Mouse (Mus musculus) liver, adult (tissue): ENCODE data around the gene Rplp2.
A peak's percentile ranks its signal among the peaks of the same experiment; 100 is the strongest.

Source experiments
- GATA4 ChIP-seq: IDR thresholded peaks from 2 replicates; pipeline ENCODE4 v1.6.1; 2014; ENCODE audit warnings: mild to moderate bottlenecking, low read length; ENCODE audit not compliant: insufficient replicate concordance

Rplp2 gene

DNA sequence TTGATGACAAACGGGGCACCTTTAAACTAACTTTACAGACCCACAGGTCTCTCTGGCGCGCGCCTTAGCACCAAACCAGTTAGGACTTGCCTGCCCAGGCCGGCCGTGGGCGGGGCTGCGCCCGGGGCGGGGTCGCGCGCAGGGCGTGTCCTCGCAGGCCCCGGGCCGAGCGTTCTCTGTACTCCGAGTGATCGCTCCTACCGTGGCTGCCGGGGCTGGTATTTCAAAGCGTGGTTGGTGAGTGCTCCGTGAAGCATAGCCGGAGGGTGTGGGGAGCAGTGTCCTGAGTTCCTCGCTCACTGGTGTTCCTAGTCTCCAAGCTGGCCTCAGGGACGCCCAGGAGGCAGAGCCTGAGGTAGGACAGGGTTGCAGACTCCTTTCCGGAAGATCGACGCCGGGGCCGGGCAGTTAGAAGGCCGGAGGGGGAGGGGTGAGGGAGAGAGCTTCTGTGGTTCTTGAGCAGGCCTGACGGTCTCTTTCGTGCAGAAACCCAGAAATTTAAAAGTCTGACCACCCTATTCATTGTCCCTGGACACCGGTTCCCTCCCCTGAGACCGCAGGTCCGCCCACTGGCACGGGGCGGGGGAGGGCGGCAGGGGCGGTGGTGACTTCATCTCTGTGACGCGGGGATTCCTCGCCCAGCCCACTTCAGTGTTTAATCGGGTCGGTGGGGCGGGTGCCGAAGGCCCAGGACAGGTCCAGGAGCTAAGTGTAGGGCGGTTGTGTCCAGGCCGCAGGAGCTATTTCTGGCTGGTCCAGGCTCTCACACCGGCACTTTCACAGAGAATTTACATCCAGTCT lies 20.3 kb downstream of the Rplp2 start, which contains the start of gene Cd151:
Cd151 (plus strand) TSS at position 163 of the 801 bp plus-strand sequence.
- peak; percentile 4; the same call in 1 of the 2 replicates for TF ChIP-seq GATA4

DNA sequence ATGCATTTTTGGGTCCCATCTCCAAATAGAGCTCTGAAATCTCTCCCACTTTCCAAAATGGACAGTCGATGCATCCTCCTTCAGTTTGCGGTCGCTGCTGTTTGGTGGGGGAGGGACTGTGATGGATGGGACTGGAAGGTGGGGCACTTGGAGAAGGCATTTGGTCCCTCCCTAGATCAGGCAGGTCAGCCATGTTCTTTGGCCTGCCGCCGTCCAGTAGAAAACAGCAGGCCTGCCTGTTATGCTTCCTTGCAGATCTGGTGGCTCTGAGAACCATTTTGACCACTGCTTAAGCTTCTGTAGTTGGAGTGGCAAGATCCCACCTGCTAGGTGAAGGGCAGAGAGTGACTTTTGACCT lies 21.0 kb downstream of the Rplp2 start:
- TF ChIP-seq GATA4, result no peak

DNA sequence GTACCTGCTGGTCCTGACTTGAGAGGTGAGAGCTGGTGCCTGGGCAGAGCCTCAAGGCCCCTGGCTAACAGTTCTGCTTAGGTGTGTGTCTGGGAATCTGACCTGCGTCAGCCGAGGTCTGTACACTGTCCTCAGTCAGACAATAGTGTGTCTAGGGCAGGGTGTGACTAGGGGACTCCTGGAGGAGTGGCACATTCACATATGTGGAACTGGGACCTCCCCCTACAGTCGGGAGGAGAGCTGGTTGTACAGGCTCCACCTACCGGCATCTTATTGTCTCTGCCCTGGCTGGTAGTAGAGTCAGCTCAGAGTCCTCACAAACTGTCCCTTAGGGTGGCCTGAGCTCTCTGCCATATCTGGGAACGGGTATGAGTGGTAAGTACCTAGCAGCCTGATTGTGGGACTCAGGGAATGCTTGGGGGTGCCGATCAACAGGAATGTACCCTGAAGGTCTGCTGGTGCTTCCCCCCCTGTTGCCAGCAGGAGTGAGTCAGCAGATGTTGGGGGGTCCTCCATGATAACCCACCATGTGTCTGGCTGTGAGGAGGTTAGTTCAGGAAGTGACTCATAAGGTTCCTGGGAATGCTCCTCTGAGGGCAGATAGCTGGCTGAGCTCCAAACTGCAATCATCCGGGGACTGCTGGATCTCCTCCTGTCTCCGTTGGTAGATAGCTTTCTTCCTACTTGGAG lies 21.5 kb downstream of the Rplp2 start:
- peak; percentile 85; the same call in 1 of the 2 replicates for TF ChIP-seq GATA4

DNA sequence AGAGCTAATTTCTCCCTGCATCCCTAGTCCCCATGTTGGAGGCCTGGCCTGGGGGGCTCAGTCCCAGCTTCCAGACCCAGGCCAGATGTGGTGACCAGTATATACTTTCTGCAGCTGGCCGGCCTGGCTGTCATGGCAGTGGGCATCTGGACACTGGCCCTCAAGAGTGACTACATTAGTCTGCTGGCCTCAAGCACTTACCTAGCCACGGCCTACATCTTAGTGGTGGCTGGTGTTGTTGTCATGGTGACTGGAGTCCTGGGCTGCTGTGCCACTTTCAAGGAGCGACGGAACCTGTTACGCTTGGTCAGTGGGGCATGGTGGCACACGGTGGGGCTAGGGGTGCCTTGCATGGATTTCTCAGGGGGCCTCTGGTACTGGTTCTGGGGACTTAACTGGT lies 22.2 kb downstream of the Rplp2 start:
- no peak for TF ChIP-seq GATA4

DNA sequence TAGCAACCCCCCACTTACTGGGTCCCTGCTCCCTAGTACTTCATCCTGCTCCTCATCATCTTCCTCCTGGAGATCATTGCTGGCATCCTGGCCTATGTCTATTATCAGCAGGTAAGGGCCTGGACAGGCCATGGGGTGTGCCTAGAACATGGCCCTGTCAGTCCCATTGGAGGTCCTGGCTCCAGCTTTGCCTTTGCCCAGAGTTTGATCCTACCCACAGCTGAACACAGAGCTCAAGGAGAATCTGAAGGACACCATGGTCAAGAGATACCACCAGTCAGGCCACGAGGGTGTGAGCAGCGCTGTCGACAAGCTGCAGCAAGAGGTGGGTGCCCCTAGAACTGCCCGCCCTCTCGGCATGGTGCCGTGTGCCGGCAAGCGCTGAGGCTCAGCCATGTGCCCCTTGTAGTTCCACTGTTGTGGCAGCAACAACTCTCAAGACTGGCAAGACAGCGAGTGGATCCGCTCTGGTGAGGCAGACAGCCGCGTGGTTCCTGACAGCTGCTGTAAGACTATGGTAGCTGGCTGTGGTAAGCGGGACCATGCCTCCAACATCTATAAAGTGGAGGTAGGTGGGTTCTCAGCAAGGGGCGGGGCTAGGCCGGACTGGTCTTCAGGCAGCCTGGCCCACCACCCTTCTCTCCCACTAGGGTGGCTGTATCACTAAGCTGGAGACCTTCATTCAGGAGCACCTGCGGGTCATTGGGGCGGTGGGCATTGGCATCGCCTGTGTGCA lies 22.9 kb downstream of the Rplp2 start:
- no peak for TF ChIP-seq GATA4

DNA sequence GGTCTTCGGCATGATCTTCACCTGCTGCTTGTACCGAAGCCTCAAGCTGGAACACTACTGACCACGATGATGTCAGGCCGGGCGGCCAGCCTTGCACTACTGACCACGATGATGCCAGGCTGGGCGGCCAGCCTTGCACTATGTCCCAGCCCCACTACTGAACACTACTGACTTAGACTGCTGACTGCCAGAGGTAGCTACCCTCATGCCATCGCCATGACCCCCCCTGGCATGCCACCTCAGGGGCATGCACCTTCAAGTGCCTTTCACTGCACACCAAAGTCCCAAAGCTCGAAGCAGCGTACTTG lies 23.4 kb downstream of the Rplp2 start:
- no peak for TF ChIP-seq GATA4

DNA sequence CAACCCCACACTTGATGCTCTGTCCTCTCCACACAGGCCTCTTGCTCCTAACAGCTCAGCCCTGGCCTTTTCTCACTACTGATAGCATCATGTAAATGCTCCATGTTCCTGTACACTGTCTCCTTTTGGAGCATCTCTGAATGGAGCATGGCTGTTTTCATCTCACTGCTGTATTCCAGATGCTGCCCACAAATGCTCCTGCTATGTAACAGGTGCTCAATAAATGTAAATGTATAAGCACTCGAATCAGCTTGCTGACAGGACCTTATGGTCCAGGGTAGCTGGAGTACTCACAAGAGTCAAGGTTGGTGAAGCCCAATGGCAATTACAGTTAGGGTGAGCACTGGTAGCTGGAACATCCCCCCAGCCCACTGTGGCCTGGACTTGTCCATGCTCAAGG lies 24.1 kb downstream of the Rplp2 start:
- TF ChIP-seq GATA4, result no peak

DNA sequence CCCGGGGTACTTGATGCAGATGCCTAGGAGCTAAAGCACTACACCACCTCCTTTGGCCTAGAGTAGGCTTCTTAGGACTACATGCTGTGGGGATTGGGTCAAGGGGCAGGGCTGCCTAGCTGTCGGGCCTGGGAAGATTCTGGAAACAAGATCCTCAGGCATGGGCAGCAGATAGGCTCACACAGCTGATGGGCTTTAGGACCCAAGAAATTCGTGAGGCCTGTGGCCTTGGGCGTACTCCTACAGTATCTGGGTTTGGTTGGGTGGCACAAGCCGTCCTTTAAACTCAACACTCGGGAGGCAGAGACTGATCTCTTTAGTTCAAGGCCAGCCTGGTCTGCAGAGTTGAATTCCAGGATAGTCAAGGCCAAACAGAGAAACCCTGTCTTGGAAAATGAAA lies 25.1 kb downstream of the Rplp2 start:
- no peak for TF ChIP-seq GATA4

DNA sequence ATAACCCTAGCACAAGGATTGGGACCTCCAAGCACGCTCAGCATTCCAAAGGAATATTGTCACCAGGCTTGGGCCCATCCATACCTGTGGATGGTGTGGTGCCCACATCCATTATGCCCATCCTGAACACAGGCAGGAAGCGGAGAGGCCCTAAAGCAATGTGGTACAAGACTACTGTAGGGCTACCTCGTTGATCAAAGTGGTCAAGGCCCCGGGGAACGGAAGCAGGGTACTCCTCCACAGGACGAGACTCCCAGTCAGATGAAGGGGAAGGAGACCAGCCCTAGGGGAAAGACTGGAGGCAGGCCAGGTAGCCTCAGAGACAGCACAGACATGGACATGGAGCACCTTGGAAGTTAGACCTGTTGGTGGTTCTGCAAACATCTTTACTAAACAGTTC lies 25.6 kb downstream of the Rplp2 start:
- TF ChIP-seq GATA4, result no peak

DNA sequence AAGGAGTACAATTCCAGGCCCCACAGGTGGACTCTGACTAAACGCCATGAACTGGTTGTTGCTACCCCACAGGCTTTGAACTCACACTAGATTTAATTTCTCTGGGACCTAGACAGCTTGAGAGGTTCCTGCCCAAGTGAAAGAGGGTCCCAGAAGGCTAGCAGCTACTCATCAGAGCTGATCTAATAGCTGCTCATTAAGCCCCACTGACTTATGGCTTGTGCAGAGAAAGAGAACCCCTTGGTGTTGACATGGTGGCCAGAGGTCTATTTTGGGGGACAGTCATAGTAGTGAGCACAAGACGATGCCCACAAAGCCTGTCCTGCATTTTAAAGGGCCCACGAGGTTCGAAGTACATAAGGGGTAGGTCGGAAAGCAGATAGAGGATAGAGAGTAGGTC lies 27.0 kb downstream of the Rplp2 start:
- TF ChIP-seq GATA4, result no peak

DNA sequence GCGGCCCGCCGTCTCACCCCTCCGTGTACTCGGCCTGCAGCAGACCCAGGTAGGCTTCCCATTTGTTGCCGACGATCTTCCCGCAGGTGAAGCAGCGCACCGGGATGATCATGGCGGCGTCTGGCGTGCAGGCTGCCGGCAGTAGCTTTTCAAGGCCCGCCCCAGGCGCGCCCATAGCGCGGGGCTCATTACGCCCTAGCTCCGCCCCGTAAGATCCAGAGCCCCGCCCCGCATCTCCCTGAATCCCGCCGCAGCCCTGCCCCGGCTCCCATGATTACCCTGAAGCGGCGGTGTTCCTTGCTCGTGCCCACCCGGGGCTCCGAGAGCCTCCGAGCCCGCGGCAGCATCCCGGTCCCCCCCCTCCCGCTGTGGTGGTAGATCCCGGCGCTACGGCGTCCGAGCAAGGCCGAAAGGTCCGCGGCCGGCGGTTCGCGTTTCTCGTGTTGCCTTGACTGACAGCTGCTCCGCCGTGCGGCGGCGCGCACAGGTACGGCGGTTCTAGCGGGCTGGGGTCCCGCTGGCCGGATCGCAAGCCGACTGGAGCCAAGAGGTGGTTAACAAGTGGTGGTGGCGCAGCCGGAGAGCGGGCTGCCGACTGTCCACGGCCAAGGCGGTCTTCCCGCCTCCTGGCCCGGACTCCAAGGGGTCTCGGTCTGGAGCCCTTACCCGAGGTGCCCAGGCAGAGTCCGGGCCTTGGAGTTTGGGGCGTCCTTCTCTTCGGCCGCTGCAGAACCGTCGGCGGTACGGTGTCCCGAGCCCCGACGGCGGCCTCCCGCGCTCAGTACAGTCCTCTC lies 28.0 kb downstream of the Rplp2 start, which contains the start of the genes Polr2l and Tspan4:
Polr2l (minus strand) TSS at position 122 of the 794 bp plus-strand sequence.
Tspan4 (plus strand) TSS at position 230 of the 794 bp plus-strand sequence.
- no peak; the same call in 1 of the 2 replicates for TF ChIP-seq GATA4

DNA sequence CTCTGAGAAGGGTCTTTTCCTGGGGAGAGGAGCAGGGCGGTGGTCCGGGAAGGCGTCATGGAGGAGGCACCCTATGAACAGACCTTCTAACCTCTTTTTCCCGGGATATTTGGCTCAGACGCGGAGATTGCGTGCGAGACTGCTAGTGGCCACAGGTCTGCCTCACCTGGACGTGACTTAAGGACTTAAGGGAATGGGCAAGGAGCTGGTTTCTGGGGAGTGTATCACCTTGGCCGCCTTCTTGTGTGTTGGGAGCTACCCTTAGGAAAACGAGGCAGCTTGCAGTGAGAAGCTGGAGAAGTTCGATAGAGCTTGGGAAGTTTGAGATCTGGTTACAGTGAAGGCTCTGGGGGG lies 28.6 kb downstream of the Rplp2 start:
- TF ChIP-seq GATA4, result no peak

DNA sequence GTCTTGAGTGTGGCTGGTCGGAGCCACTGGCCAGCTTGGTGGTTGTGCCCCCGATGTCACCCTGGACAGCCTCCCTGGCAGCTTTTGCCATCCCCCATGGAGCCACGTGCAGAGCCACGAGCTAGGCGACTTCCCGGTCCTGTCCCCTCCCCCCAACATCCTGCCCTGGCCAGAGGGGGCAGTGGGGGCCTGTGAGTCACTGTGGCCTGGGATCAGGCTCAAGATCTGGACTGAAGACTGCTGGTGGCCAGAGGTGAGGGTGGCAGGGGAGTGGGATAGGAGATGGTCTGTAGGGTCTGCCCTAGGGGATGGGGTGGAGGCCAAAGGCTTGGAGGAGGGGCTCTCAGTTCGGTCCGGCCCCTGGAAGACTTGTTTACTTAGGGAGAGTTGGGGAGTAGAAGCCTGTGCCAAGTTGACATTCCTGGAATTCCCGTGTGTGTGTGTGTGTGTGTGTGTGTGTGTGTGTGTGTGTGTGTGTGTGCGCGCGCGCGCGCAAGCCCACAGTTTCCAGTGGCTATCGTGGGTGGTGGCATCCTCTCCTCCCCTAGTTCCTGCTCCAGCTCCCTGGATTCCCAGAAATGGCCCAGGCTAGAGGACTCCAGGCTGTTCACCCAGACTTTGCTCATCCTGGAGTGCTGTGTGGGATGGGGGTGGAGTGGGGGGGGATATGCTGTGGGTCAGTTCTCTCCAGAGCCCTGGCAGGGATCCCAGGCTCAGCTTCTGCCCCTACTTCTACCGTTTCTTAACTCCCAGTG lies 29.2 kb downstream of the Rplp2 start:
- peak; percentile 71; the same call in 1 of the 2 replicates for TF ChIP-seq GATA4

DNA sequence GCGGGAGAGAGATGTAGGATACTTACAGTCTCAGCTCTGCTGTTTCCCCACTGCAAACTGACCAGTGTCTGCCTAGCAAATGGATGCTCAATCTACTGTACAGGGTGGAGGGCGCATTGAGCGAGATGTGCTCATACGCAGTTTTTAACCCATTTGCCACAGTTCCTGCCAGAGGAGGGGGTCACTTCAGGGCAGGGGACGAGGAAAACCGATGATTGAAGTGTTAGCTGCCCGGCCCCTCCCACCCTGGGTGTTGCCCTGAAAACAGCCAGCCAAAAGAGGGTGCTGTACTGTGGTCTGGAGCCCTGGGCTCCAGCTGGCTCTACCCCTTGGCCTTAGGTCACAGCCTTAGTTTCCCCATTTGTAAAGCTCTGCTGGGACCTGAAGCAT lies 29.8 kb downstream of the Rplp2 start:
- no peak for TF ChIP-seq GATA4
